Mouse (Mus musculus): ENCODE data around the gene Mpp3. TPM values are rescaled to one million over a fixed set of nuclear protein-coding genes. Genes with fewer than 3 reads are reported as not detected.

The Mpp3 gene
- total RNA-seq, 2 experiments from 2014 or later: not detected

DNA sequence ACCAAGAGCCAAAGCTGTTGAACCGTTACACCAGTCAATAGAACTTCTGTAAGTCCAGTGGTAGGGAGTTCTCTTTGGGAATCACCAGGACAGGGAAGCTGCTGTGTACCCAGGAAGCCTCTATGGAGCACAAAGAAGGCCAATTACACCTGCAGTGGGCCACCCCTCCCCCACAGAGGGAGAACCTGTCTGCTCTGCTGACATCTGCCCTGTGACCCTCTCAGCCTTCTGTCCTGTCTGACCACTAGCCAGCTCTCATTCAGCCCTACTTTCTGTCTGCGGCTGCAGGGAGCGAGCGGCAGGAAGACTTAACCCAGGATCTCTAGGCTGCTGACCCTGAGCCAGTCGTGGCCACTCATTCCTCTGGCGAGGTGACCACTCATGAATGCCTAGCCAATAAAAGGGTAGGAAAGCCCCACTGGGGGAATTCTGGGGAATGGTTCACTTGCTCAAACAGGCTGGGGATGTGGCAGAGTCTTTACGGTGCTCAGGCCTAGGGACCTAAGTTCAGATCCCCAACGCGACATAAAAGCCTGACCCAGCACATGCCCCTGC lies 47.6 kb downstream of the Mpp3 start:
- ATAC-seq (replicated peaks; ENCODE audit: poor library complexity): no peak

GRCm38 (mm10) chr11:101979140-101979539 lies 49.1 kb downstream of the Mpp3 start:
- no peak for ATAC-seq (replicated peaks; ENCODE audit: poor library complexity)

DNA sequence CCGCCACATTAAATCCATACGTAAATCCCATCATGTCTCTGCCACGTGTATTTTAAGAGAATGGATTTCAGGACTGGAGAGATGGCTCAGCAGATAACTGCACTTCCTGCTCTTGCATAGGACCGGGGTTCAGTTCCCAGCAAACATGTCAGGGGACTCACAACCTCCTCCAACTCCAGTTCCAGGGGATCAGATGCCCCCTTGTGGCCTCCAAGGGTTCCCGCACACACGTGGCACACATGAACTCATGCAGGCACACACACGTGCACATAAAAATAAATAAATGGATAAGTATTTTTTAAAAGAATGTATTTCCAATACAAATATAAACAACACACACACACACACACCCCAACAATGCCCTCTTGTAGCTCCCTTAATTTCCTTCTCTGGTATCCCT lies 51.3 kb downstream of the Mpp3 start:
- ATAC-seq (replicated peaks; ENCODE audit: poor library complexity): no peak

DNA sequence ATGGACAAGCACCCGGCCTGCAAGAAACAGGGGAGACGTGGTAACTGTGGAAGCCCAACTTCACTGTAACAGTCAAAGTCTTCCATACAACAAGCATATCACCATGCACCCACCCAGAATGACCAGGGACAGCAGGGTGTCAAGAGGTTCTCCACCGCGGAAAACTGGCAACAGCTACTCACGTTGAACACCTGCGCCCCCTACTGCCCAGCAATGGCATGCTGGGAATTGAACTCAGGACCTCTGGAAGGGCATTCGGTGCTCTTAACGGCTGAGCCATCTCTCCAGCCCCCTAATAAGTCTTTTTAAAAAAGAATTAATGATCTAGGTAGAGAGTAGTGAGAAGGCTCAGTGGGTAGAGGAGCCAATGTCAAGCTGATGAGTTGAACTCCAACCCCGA lies 53.3 kb downstream of the Mpp3 start:
- ATAC-seq (replicated peaks; ENCODE audit: poor library complexity): no peak

GRCm38 (mm10) chr11:101974181-101974580 lies 54.1 kb downstream of the Mpp3 start:
- ATAC-seq (replicated peaks; ENCODE audit: poor library complexity): no peak

DNA sequence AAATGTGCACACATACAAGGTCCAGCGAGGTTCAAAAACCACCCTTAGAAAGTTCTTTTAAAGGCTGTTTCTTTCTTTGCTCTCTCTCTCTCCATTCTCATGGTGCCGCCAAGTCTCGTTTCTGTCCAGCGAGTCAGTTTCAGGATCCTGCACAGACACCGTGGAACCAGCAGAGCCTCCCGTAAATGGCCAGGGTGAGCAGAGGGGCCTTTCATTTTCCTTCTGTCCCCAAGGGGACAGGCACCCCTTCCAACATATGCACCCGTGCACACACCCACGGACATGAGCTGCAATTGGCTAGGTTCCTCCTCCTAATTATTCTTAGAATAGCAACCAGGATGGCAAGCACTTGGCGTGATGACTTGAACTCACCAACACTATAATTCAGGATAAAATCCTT lies 54.8 kb downstream of the Mpp3 start:
- ATAC-seq (replicated peaks; ENCODE audit: poor library complexity): no peak

DNA sequence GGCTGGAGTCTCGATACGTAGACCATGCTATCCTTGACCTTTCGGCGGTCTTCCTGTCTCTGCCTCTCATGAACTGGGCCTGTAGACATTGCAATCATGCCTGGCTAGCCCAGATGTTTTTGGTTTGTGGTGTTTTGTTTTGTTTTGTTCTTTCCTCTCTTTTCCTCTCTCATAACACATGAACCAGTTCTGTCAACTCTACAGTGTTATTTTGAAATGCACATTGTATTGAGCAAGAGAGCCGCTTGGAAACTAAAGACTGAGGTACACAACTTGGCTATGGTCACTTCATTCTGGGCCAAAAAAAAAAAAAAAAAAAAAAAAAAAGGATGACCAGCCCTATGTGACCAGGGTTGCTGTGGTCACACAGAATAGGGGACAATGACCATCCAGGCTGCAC lies 55.6 kb downstream of the Mpp3 start:
- ATAC-seq (replicated peaks; ENCODE audit: poor library complexity): no peak

GRCm38 (mm10) chr11:101972097-101972496 lies 56.2 kb downstream of the Mpp3 start:
- peak; percentile 62 for ATAC-seq (replicated peaks; ENCODE audit: poor library complexity)

GRCm38 (mm10) chr11:101971410-101971809 lies 56.9 kb downstream of the Mpp3 start:
- ATAC-seq (replicated peaks; ENCODE audit: poor library complexity): 0 out of 2 replicates have a peak, but pooled peaks have one; percentile 38

DNA sequence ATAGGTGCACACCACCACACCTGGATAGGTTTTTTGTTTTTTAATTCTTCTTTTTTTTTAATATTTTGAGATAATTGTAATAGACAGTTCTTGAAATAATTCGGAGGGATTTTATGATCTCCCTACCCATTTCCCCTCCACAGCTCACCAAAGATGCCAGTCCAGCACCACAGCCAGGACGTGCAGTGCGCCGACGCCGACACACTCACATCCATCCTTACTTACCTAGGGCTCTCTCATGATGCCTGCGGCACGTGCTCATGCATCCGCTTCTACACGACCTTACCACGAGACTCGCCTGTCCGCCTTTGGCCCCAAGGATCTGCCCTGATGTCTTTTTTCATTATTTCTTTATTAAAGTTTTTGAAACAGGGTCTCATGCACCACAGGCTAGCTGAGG lies 58.4 kb downstream of the Mpp3 start:
- ATAC-seq (replicated peaks; ENCODE audit: poor library complexity): no peak

- peak; percentile 84 for ATAC-seq (replicated peaks; ENCODE audit: poor library complexity)
These were observed 59.5 kb downstream of the Mpp3 start for GRCm38 (mm10) chr11:101968791-101969190.

GRCm38 (mm10) chr11:101968311-101968710 lies 60.0 kb downstream of the Mpp3 start:
- no peak for ATAC-seq (replicated peaks; ENCODE audit: poor library complexity)

DNA sequence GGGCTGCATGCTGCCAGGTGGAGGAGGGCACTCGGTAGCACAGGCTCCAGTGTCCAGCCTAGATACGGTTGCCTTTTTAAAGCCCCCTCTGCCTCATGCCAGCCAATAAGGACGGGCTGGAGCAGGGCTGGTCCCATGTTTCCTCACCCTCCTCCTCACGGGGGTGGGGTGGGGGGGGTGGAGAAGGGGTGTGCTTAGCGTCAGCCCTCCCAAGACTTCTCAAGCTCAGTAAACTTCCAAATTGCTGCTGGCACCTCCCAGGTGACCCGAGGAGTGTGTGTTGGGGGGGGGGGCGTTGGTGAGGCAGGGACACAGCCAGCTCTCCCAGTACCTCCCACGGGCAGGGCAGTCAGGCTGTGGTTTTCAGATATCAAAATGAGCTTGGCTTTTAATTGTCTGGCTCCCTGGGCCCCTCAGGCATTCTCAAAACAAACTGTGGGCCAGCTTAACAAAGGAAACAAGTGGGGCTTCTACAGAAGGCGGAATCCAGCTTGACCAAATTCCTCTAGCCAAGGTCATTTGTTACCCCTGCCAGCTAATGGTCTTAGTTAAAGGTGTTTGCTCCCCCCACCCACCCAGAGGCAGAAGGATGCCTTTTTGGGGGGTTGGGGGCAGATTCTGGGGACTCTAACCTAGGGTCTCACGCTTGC lies 61.2 kb downstream of the Mpp3 start, which contains the start of gene Sost:
Gene Sost (minus strand): TSS at position 51 of the 650 bp plus-strand sequence.
- no peak for ATAC-seq (replicated peaks; ENCODE audit: poor library complexity)

DNA sequence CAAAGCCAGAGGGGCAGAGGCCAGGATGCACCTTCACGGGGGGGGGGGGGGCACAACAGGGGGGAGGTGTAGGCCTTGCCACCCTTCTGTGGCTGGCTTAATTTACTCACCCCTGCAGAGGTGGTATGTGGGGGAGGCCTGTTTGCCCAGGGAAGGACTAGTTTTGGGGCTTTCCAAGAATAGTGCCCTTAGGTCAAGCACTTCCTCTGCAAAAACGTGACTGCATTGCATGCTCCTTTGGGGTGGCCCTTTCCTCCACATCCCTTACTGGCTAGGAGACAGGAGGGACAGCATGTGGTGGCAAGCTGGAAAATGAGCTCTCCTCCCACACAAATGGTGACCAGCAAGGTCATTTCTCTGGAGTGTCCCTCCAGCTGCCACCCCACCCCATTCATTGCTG lies 62.7 kb downstream of the Mpp3 start:
- ATAC-seq (replicated peaks; ENCODE audit: poor library complexity): no peak

DNA sequence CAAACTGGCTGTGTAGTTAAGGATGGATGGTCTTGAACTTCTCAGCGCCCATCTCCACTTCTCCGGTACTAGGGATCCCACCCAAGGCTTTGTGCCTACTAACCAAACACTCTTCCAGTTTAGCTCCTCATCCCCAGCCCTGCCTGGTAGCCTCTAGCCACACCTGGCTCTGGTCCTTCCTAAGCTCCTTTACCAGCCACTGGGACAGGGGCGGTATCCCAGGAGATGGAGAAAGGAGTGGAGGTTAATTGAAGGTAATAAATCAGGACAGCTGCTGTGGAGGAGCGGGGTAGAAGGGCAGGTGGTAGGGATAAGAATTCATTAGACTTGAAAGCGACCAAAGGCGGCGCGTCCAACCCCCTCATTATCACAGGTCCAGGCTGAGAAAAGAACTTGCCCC lies 63.6 kb downstream of the Mpp3 start:
- no peak for ATAC-seq (replicated peaks; ENCODE audit: poor library complexity)

DNA sequence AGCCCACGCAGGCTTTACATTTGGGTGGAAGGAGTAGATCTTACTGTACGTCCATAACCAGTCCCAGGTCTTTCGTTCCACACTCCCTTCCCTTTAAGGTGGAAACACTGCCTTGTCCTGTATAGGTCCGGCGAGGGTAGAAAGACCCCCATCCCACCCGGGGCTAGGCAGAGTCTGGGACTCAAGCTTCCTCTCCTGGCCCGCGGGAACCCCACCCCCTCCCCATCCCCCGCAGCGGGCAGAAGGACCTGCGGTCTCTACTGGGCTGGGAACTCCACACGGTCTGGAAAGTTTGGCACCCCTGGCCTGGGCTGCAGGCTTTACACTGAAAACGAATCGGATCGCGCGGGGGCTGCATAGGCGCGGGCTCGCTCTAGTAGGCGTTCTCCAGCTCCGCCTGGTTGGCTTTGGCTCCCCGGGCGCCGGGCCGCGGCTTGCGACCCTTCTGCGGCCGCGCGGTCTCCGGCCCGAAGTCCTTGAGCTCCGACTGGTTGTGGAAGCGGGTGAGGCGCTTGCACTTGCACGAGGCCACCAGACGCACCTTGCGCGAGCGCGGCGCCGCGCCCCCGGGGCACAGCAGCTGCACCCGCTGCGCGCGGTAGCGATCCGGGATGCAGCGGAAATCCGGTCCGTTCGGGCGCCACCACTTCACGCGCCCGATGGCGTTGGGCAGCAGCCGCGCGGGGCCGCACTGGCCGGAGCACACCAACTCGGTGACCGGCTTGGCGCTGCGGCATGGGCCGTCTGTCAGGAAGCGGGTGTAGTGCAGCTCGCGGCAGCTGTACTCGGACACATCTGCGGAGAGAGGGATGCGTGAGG lies 64.6 kb downstream of the Mpp3 start:
- no peak for ATAC-seq (replicated peaks; ENCODE audit: poor library complexity)

DNA sequence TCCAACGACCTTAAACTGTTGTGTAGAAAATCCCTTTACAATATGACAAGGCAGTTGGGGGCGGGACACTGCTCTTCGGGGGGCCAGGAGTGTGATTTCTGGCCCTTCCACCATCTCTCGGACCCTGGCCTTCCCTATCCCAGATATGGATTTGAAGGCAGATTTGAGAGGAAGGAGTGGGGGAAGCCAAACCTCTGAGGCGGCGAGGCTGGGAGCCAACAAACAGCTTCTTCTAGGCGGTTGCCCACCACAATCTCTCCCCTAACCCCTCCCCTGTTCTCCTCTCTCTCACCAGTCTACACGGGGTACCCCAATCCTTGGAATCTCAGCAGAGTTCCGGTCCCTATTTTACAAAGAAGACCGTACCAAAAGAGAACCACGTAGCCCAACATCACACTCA lies 65.2 kb downstream of the Mpp3 start:
- ATAC-seq (replicated peaks; ENCODE audit: poor library complexity): no peak

DNA sequence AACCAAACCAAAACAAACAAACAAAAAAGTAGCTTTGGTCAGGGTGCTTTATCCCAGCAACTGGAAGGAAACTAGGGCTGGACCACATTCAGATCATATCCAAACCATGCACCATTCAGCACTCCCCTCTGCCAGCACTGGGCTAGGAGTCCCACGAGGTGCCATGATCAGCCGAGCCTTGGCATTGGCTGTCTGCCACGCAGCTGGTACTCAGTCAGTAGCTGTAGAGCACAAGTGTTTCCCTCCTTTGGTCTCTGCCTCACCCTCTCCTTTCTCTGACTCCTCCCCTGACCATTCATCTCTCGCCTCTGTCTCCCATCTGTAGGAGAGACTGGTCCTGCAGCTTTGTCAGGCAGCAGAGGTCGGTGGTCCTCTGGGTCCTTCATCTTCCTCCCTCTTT lies 70.8 kb downstream of the Mpp3 start:
- no peak for ATAC-seq (replicated peaks; ENCODE audit: poor library complexity)

GRCm38 (mm10) chr11:101953441-101953840 lies 74.8 kb downstream of the Mpp3 start:
- ATAC-seq (replicated peaks; ENCODE audit: poor library complexity): no peak

GRCm38 (mm10) chr11:101952541-101953341 lies 75.5 kb downstream of the Mpp3 start:
- peak; percentile 80 for ATAC-seq (replicated peaks; ENCODE audit: poor library complexity)

GRCm38 (mm10) chr11:101950021-101950420 lies 78.2 kb downstream of the Mpp3 start:
- no peak for ATAC-seq (replicated peaks; ENCODE audit: poor library complexity)

Data from megakaryocyte progenitor cell, adult 5-6 weeks (primary cell).